Mouse (Mus musculus) thymus, adult 2 months (tissue): ENCODE results near the gene Ror1.

Experiments
- CTCF ChIP-seq: fragments of 200-500 bp; IDR thresholded peaks from 2 replicates; pipeline ENCODE4 v1.5.1; 2012; ENCODE audit warnings: mild to moderate bottlenecking, control low read depth, low read length, moderate library complexity, borderline replicate concordance; ENCODE audit not compliant: control insufficient read depth, poor library complexity, insufficient read depth; ENCODE audit errors: extremely low read depth
- POLR2A ChIP-seq: fragments of 200-500 bp; IDR thresholded peaks from 2 replicates; pipeline ENCODE4 v1.6.1; 2012; ENCODE audit warnings: mild to moderate bottlenecking, low read length, control low read depth, moderate library complexity; ENCODE audit not compliant: control insufficient read depth, poor library complexity, insufficient read depth; ENCODE audit errors: extremely low read depth

DNA sequence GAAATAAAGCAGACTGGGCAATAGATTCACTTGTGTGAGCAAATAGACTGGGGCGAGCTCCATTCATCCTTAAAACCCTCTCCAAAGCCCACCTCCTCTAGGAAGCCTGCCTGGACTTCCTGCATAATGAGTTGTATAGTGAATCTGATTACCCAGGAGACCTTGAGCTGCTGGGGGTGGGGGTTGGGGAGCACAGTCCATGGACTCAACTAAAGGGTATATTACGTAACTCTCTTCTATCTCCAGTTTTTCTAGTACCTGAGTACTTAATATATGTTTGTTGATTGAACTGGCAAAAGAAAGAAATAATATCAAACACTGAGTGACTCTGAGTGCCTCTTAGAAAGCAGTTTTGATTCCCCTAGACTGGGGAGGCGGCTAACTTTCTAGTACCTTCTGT is 128.4 kb downstream of the Ror1 start:
- no peak for TF ChIP-seq CTCF
- TF ChIP-seq POLR2A: no peak
